Mouse (Mus musculus) urinary bladder, postnatal 4 days (tissue): ENCODE measurements at regions not wholly inside any gene's neighbourhood (a gene's known extent, or its start where the extent isn't known, plus 50 kb on each side); places are given as distances from the start of the nearest gene placed in this dataset.

Source experiments
- DNase-seq, 2 experiments: peaks; one replicate each; pipeline ENCODE4 v3.0.0; 2021 to 2022; ENCODE audit warnings: low spot score in 2 of 2

- no peak for DNase-seq
Measured at GRCm38 (mm10) chr2:50642198-50642597, 345.6 kb upstream of the Mmadhc start.

DNA sequence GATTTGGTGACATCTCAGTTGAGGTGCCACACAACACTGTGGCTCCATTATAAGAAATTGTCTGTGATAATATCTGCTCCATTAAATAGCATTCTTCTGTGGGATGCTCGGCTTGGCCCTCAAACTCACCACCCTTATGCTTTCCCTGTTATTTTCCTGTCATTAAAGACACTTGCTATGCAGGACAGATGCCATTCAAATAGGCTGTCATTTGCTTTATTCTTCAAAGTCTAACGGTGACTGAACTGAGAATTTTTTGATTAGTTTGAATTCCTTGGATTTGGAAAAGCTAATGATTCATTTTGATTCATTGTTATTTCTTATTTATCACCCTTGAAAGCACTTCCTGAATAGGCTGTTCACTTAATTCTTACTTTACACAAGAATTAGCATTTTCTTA, 339.3 kb upstream of the Mmadhc start:
- DNase-seq: no peak

- no peak for DNase-seq
Measured at GRCm38 (mm10) chr2:50631786-50632185, 335.2 kb upstream of the Mmadhc start.

- DNase-seq: no peak
Measured at GRCm38 (mm10) chr2:50627501-50627900, 330.9 kb upstream of the Mmadhc start.

GRCm38 (mm10) chr2:50625233-50625749, 328.7 kb upstream of the Mmadhc start:
- no peak for DNase-seq

GRCm38 (mm10) chr2:50609086-50609485, 312.5 kb upstream of the Mmadhc start:
- DNase-seq: no peak

DNA sequence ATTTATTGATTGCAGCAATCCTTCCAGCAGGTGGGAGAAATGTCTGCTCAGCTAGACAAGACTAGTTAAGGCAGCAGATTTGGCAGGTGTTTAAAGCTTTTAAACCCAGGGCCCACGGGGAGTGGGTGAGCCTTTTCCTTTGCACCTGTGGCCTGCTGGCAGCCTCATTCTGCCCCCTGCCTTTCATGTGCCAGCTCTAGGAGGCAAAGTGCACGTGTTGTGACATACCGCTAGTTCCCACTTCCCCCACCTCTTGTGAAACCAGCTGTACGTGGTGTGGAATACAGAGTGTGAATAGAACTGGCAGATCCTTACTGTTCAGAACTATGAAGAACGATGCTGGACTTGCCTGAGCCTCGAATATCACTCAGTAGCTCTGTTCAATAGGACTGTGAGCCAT, 292.6 kb upstream of the Mmadhc start:
- DNase-seq: no peak

GRCm38 (mm10) chr2:50588652-50589051, 292.1 kb upstream of the Mmadhc start:
- DNase-seq: no peak

DNA sequence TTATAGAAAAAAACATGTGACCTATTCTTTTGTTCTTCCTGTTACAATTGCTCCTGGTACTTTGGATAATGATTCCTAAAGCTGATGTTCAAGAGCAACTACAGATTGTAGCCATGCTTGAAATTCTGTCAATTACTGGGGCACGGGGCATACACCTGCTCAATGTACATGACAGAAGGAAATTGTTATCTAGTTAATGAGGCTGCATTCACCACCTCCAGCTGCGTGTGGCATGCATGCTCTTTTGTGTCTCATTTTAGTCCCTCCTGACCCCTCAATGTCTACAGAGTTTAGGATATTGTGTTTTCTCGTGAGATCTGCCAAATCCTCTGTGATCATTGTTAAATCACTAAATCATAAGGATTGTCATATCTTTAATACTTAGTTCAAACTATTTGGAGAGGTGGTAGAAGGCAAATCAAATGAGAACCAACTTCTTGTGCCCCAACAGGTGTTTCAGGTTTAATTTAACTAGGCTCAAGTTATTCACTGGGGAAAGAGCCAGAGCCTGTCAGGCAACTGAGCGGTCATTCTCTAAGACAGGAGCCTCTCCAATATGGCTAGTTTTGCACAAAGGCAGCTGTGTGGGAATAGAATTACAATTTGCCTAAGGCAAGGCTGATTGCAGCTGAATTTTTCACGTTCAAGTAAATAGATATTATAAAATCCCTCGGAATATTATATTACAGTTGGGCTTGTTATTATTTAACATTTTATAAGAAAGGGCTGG, 289.9 kb upstream of the Mmadhc start:
- no peak for DNase-seq

GRCm38 (mm10) chr2:50579620-50580019, 283.0 kb upstream of the Mmadhc start:
- no peak for DNase-seq

DNA sequence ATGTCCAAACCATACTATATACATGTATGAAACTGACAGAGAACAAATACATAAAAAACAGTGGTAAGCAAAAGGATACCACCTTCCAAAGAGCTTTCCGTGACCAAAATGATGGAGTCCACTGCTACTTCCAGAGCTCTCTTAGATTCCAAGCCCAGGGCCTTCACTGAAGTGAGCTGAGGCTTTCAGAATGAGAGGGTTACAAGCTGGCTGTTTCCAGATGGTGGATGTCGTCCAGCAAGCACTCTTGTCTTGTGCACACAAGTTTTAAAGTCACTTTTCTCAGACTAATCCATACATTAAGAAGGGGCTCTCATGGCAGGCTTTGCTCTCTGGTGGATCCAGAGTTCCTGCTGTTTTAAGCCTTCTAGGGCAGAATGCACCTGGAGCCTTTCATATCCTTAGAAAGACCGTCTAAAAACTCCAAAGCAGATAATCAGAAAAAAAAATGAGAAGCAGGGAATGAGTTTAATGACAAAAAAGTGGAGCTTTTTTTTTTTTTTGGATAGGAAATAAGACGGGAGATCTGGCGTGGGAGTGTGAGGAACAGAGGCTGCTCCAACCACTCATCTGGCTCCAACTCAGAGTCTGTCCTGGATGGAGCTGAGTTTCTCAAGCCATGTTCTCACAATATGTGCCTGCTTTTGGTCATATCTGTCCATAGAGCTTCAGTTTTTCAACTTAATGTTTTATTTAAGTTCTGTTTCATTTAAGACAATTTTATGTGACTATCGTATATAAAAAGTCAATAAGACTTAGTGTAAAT, 281.9 kb upstream of the Mmadhc start:
- DNase-seq: no peak

GRCm38 (mm10) chr2:50577736-50578135, 281.1 kb upstream of the Mmadhc start:
- no peak for DNase-seq

DNA sequence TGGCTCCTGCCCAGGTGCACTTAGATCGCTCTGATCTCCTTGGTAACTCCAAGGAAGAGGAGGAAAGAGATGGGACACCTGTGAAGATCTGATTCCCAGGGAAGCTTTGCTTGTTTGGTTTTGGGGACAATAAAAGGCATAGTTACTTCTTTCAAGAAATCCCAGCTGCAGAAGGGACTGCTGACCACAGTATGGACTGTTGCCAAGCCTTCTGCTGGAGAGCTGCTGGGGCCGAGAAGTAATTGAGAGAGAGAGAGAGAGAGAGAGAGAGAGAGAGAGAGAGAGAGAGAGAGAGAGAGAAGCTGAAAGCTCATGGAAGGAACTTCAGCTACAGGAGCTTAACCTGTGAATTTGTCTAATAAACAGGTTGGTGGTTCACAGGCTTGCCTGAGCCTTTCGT, 276.9 kb upstream of the Mmadhc start:
- no peak for DNase-seq

- no peak for DNase-seq
Measured at GRCm38 (mm10) chr2:50571021-50571420, 274.4 kb upstream of the Mmadhc start.

DNA sequence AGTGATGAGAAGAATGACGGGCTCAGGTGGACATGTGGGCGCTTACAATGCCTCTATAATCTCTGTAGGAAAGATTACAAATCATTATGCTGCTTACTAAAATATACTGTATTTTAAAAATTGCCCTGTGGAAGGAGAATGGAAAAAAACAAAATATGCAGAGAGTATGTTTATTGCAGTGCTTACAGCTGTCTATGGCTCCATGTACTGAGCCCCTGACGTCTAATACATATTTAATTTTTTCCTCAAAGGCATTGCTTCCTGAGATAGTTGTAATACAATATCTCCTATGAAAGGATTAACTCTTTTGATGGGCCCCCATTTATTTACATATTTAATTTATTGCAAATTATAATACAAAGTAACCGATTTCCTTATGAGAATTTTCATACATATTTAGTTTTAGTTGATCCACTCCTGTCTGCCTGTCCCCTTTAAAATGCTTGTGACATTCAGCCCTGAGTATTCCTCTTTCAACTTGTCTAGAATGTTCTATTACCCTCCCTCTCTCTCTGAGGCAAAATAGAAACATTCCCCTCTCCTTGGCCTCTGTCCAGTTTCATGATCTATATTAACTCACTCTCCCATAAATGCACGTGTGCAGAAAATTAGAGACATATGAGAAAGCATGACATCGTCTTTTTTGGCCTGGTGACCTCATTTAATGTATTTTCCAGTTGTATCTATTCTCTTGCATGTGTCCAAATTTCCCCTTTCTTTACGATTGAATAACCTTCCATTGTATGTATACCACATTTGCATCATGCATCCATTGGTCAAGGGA, 273.1 kb upstream of the Mmadhc start:
- no peak for DNase-seq

DNA sequence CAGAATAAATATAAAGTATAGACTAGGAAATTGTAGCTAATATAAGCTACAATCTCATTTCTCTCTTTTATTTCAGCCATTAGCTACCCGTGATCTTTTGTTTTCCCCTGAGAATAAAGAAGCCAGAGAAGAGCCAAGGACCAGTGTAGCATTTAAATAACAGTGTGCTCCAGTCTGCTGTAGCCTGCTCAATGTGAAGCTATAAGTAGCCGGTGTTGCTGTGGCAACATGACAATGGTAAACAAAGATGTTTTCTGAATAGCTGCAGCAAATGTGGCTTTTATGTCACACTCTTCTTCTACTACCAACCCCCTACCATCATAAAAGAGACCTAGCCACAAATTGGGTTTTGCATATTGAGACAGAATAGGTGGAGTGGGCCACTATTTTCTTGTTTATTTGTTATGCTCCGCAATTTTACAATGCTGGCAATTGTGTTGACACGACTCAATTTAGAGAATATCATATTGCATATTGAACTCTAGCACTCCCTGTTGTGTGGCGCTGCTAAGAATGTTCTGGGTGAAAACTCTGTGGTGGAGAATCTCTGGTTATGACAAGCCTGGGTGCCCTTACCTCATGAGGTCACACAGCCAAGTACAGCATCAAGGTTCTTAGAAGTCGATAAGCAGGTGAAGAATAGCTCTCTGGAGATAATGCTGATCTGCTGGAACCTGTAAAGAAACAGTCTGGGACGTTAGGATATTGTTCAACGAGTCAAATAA, 272.3 kb upstream of the Mmadhc start:
- DNase-seq: no peak

GRCm38 (mm10) chr2:50567542-50567941, 270.9 kb upstream of the Mmadhc start:
- no peak for DNase-seq

- DNase-seq: no peak
Measured at GRCm38 (mm10) chr2:50554031-50554430, 257.4 kb upstream of the Mmadhc start.

GRCm38 (mm10) chr2:50552437-50552836, 255.8 kb upstream of the Mmadhc start:
- DNase-seq: no peak

- DNase-seq: no peak
Measured at GRCm38 (mm10) chr2:50549871-50550270, 253.3 kb upstream of the Mmadhc start.

GRCm38 (mm10) chr2:50539741-50540441, 243.3 kb upstream of the Mmadhc start:
- DNase-seq: no peak
